Mouse (Mus musculus): ENCODE measurements around the gene Fyn. TPM values are rescaled to one million over a fixed set of nuclear protein-coding genes. Genes with fewer than 3 reads are reported as not detected.

Gene Fyn
- polyA plus RNA-seq, 1 experiment from 2014 or later, result 105 TPM

- ATAC-seq (ENCODE audit: low FRiP score) (no peak), DNase-seq (ENCODE audit: low spot score) (no peak)
- H3K9me3 ChIP-seq (ENCODE audit: control insufficient read depth, low read length), result no peaks in the 10 kb centered on the region
- peaks cover 50% of the 10 kb centered on the region for H3K4me1 ChIP-seq (replicated peaks; ENCODE audit: control insufficient read depth, insufficient read depth, low read length)
- 59% methylated on average over 7 of the region's 7 CpGs for WGBS
- peak overlapping the region; percentile 65 for H3K27ac ChIP-seq
- no peak overlapping the region for H3K4me3 ChIP-seq (replicated peaks; ENCODE audit: low read length)
- no peak overlapping the region for H3K4me2 ChIP-seq (replicated peaks)
- no peaks in the 10 kb centered on the region for H3K36me3 ChIP-seq (replicated peaks; ENCODE audit: control insufficient read depth, insufficient read depth)
- no peaks in the 10 kb centered on the region for H3K27me3 ChIP-seq (ENCODE audit: control insufficient read depth, insufficient read depth, low read length)
- H3K9ac ChIP-seq, result peak overlapping the region; percentile 35; the same call in 1 of the 2 replicates
Measured at GRCm38 (mm10) chr10:39498641-39499040, 130.0 kb downstream of the Fyn start.

DNA sequence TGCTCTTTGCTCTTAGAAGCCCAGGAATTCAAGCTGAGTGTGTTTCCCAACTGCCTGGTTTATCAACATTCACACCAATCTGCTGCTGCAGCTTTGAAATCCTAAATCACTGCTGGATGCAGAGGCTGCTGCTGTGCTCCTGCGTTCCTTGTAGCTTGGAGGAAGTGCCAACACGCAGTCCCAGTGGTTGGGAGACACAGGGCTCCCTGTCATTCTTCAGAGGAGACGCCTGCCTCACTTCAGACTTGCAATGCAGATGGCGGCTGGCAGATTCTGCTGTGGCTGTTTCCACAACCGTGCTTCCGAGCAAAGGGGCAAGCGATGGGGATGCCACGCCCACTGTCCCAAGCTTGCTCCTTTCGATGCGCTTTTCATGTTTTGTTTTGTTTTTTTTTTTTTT is 132.9 kb downstream of the Fyn start:
- Histone ChIP-seq H3K27ac (peak overlapping the region; percentile 90), H3K4me1 (replicated peaks; ENCODE audit: control insufficient read depth, insufficient read depth, low read length) (peaks cover 71% of the 10 kb centered on the region), H3K9ac (peak overlapping the region; percentile 35), H3K27me3 (ENCODE audit: control insufficient read depth, insufficient read depth, low read length) (no peaks in the 10 kb centered on the region), H3K9me3 (ENCODE audit: control insufficient read depth, low read length) (no peaks in the 10 kb centered on the region), H3K4me2 (replicated peaks) (peak overlapping the region; percentile 5; the same call in 1 of the 2 replicates), H3K36me3 (replicated peaks; ENCODE audit: control insufficient read depth, insufficient read depth) (no peaks in the 10 kb centered on the region), H3K4me3 (replicated peaks; ENCODE audit: low read length) (no peak overlapping the region)
- DNase-seq (ENCODE audit: low spot score) (no peak), ATAC-seq (ENCODE audit: low FRiP score) (no peak)
- WGBS, result 40% methylated on average over 10 of the region's 10 CpGs

- H3K9me3 ChIP-seq (ENCODE audit: control insufficient read depth, low read length), result no peaks in the 10 kb centered on the region
- WGBS, result 53% methylated on average over 13 of the region's 13 CpGs
- peaks cover 77% of the 10 kb centered on the region for H3K4me1 ChIP-seq (replicated peaks; ENCODE audit: control insufficient read depth, insufficient read depth, low read length)
- DNase-seq (ENCODE audit: low spot score), result peak; percentile 85
- peak overlapping the region; percentile 5; the same call in 1 of the 2 replicates for H3K4me2 ChIP-seq (replicated peaks)
- peak; percentile 73 for ATAC-seq (ENCODE audit: low FRiP score)
- H3K27me3 ChIP-seq (ENCODE audit: control insufficient read depth, insufficient read depth, low read length), result no peaks in the 10 kb centered on the region
- peak overlapping the region; percentile 90 for H3K27ac ChIP-seq
- peak overlapping the region; percentile 35; the same call in 1 of the 2 replicates for H3K9ac ChIP-seq
- no peaks in the 10 kb centered on the region for H3K36me3 ChIP-seq (replicated peaks; ENCODE audit: control insufficient read depth, insufficient read depth)
- H3K4me3 ChIP-seq (replicated peaks; ENCODE audit: low read length), result no peak overlapping the region
Measured at GRCm38 (mm10) chr10:39501977-39502706, 133.5 kb downstream of the Fyn start.

DNA sequence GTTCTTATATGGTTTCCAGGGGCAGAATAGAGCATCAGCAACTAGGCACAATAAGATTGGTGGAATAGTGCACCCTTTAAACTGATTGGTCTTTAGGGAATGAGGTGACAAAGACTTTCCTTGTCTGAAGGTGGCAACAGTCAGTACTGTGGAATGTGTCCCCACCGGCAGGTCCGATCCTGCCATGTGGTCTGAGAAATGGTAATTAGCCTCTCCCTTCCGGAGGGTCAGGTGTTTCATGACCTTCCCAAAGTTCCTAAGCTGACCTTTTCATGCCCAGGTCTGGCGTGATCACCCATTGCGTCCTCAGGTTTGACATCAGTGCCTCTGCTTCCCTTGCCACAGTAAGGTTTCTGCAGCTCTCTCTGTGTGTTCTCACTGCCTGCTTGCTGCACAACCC is 134.7 kb downstream of the Fyn start:
- Histone ChIP-seq H3K9ac (no peak overlapping the region), H3K4me3 (replicated peaks; ENCODE audit: low read length) (no peak overlapping the region), H3K36me3 (replicated peaks; ENCODE audit: control insufficient read depth, insufficient read depth) (no peaks in the 10 kb centered on the region), H3K4me2 (replicated peaks) (no peak overlapping the region), H3K27me3 (ENCODE audit: control insufficient read depth, insufficient read depth, low read length) (no peaks in the 10 kb centered on the region), H3K4me1 (replicated peaks; ENCODE audit: control insufficient read depth, insufficient read depth, low read length) (peaks cover 78% of the 10 kb centered on the region), H3K9me3 (ENCODE audit: control insufficient read depth, low read length) (no peaks in the 10 kb centered on the region), H3K27ac (no peak overlapping the region)
- no peak for DNase-seq (ENCODE audit: low spot score)
- no peak for ATAC-seq (ENCODE audit: low FRiP score)
- WGBS, result 78% methylated on average over 5 of the region's 5 CpGs

GRCm38 (mm10) chr10:39505007-39505406 is 136.4 kb downstream of the Fyn start:
- DNase-seq (ENCODE audit: low spot score) (peak; percentile 61), ATAC-seq (ENCODE audit: low FRiP score) (no peak)
- 32% methylated on average over 9 of the region's 9 CpGs for WGBS
- Histone ChIP-seq H3K9ac (no peak overlapping the region), H3K9me3 (ENCODE audit: control insufficient read depth, low read length) (no peaks in the 10 kb centered on the region), H3K4me1 (replicated peaks; ENCODE audit: control insufficient read depth, insufficient read depth, low read length) (peaks cover 72% of the 10 kb centered on the region), H3K27me3 (ENCODE audit: control insufficient read depth, insufficient read depth, low read length) (no peaks in the 10 kb centered on the region), H3K4me3 (replicated peaks; ENCODE audit: low read length) (no peak overlapping the region), H3K36me3 (replicated peaks; ENCODE audit: control insufficient read depth, insufficient read depth) (no peaks in the 10 kb centered on the region), H3K4me2 (replicated peaks) (0 out of 2 replicates have a peak overlapping the region, but pooled peaks have one; percentile 4), H3K27ac (peak overlapping the region; percentile 38)

GRCm38 (mm10) chr10:39505621-39506020 is 137.0 kb downstream of the Fyn start:
- H3K4me3 ChIP-seq (replicated peaks; ENCODE audit: low read length), result no peak overlapping the region
- no peak for DNase-seq (ENCODE audit: low spot score)
- ATAC-seq (ENCODE audit: low FRiP score), result no peak
- peak overlapping the region; percentile 38 for H3K27ac ChIP-seq
- H3K27me3 ChIP-seq (ENCODE audit: control insufficient read depth, insufficient read depth, low read length), result no peaks in the 10 kb centered on the region
- no peaks in the 10 kb centered on the region for H3K36me3 ChIP-seq (replicated peaks; ENCODE audit: control insufficient read depth, insufficient read depth)
- no peaks in the 10 kb centered on the region for H3K9me3 ChIP-seq (ENCODE audit: control insufficient read depth, low read length)
- H3K4me1 ChIP-seq (replicated peaks; ENCODE audit: control insufficient read depth, insufficient read depth, low read length), result peaks cover 77% of the 10 kb centered on the region
- 60% methylated on average over 7 of the region's 7 CpGs for WGBS
- 0 out of 2 replicates have a peak overlapping the region, but pooled peaks have one; percentile 4 for H3K4me2 ChIP-seq (replicated peaks)
- H3K9ac ChIP-seq, result no peak overlapping the region

- Histone ChIP-seq H3K4me3 (replicated peaks; ENCODE audit: low read length) (no peak overlapping the region), H3K4me2 (replicated peaks) (no peak overlapping the region), H3K4me1 (replicated peaks; ENCODE audit: control insufficient read depth, insufficient read depth, low read length) (peaks cover 75% of the 10 kb centered on the region), H3K36me3 (replicated peaks; ENCODE audit: control insufficient read depth, insufficient read depth) (no peaks in the 10 kb centered on the region), H3K9me3 (ENCODE audit: control insufficient read depth, low read length) (no peaks in the 10 kb centered on the region), H3K27ac (peak overlapping the region; percentile 29), H3K9ac (no peak overlapping the region), H3K27me3 (ENCODE audit: control insufficient read depth, insufficient read depth, low read length) (no peaks in the 10 kb centered on the region)
- WGBS, result 51% methylated on average over 12 of the region's 12 CpGs
- ATAC-seq (ENCODE audit: low FRiP score) (no peak; the same call in 1 of the 2 replicates), DNase-seq (ENCODE audit: low spot score) (no peak)
Measured at GRCm38 (mm10) chr10:39506353-39506752, 137.7 kb downstream of the Fyn start.

GRCm38 (mm10) chr10:39506831-39507230 is 138.2 kb downstream of the Fyn start:
- ATAC-seq (ENCODE audit: low FRiP score) (0 out of 2 replicates have a peak, but pooled peaks have one; percentile 28), DNase-seq (ENCODE audit: low spot score) (no peak)
- peaks cover 1% of the 10 kb centered on the region; the same call in 1 of the 2 replicates for H3K36me3 ChIP-seq (replicated peaks; ENCODE audit: control insufficient read depth, insufficient read depth)
- H3K9ac ChIP-seq, result no peak overlapping the region
- no peak overlapping the region for H3K4me2 ChIP-seq (replicated peaks)
- H3K27ac ChIP-seq, result peak overlapping the region; percentile 29
- H3K4me1 ChIP-seq (replicated peaks; ENCODE audit: control insufficient read depth, insufficient read depth, low read length), result peaks cover 75% of the 10 kb centered on the region
- no peaks in the 10 kb centered on the region for H3K27me3 ChIP-seq (ENCODE audit: control insufficient read depth, insufficient read depth, low read length)
- no peaks in the 10 kb centered on the region for H3K9me3 ChIP-seq (ENCODE audit: control insufficient read depth, low read length)
- no peak overlapping the region for H3K4me3 ChIP-seq (replicated peaks; ENCODE audit: low read length)
- 83% methylated on average over 7 of the region's 7 CpGs for WGBS

- no peak overlapping the region for H3K4me2 ChIP-seq (replicated peaks)
- no peak overlapping the region for H3K4me3 ChIP-seq (replicated peaks; ENCODE audit: low read length)
- peaks cover 60% of the 10 kb centered on the region for H3K4me1 ChIP-seq (replicated peaks; ENCODE audit: control insufficient read depth, insufficient read depth, low read length)
- peaks cover 19% of the 10 kb centered on the region for H3K36me3 ChIP-seq (replicated peaks; ENCODE audit: control insufficient read depth, insufficient read depth)
- H3K9ac ChIP-seq, result no peak overlapping the region
- DNase-seq (ENCODE audit: low spot score) (no peak), ATAC-seq (ENCODE audit: low FRiP score) (no peak)
- no peaks in the 10 kb centered on the region for H3K9me3 ChIP-seq (ENCODE audit: control insufficient read depth, low read length)
- no peak overlapping the region for H3K27ac ChIP-seq
- H3K27me3 ChIP-seq (ENCODE audit: control insufficient read depth, insufficient read depth, low read length), result no peaks in the 10 kb centered on the region
- WGBS, result 93% methylated on average over 5 of the region's 5 CpGs
Measured at GRCm38 (mm10) chr10:39508801-39509200, 140.1 kb downstream of the Fyn start.

Data from hindbrain, embryonic 14.5 days (tissue).